Mouse (Mus musculus) myocyte (in vitro differentiated cells): ENCODE measurements around the gene Chchd4. TPM values are rescaled to one million over a fixed set of nuclear protein-coding genes. Genes with fewer than 3 reads are reported as not detected.

ENCODE experiments used
- H3K27me3 ChIP-seq: one replicate; pipeline ENCODE4 v1.6.1; 2011; ENCODE audit not compliant: control insufficient read depth, insufficient read depth, insufficient read length
- H3K36me3 ChIP-seq: one replicate; pipeline ENCODE4 v1.6.1; 2011; ENCODE audit not compliant: control insufficient read depth, insufficient read depth
- H3K4me2 ChIP-seq: one replicate; pipeline ENCODE4 v1.6.1; 2011; ENCODE audit warnings: low read depth, control low read depth
- H3K4me3 ChIP-seq: one replicate; pipeline ENCODE4 v1.5.1; 2011; ENCODE audit warnings: mild to moderate bottlenecking, control low read depth, moderate library complexity
- H3K79me2 ChIP-seq: one replicate; pipeline ENCODE4 v1.6.1; 2011; ENCODE audit not compliant: control insufficient read depth, insufficient read depth
- H3ac ChIP-seq: one replicate; pipeline ENCODE4 v1.6.1; 2011; ENCODE audit not compliant: control insufficient read depth, insufficient read length
- CEBPB ChIP-seq: IDR thresholded peaks from 2 replicates; pipeline ENCODE4 v1.6.1; 2011; ENCODE audit warnings: mild to moderate bottlenecking, moderate library complexity; ENCODE audit not compliant: poor library complexity, insufficient read depth, severe bottlenecking
- E2F4 ChIP-seq: IDR thresholded peaks from one replicate; pipeline ENCODE4 v1.6.1; 2011; ENCODE audit warnings: mild to moderate bottlenecking, control low read depth, moderate library complexity; ENCODE audit not compliant: insufficient read depth
- MAX ChIP-seq: IDR thresholded peaks from one replicate; pipeline ENCODE4 v1.6.1; 2011; ENCODE audit warnings: low read depth, mild to moderate bottlenecking, control low read depth
- MYOD1 ChIP-seq, 3 experiments: IDR thresholded peaks; one replicate each; pipeline ENCODE4 v1.6.1; 2011; ENCODE audit warnings: control low read depth in 2 of 3, low read depth in 2 of 3, mild to moderate bottlenecking in 2 of 3, moderate library complexity in 1 of 3; ENCODE audit not compliant: insufficient read length in 2 of 3, control insufficient read depth in 1 of 3
- MYOG ChIP-seq, 3 experiments: IDR thresholded peaks; one replicate each; pipeline ENCODE4 v1.6.1; 2011; ENCODE audit warnings: control low read depth in 2 of 3, low read depth in 2 of 3, mild to moderate bottlenecking in 2 of 3; ENCODE audit not compliant: insufficient read length in 2 of 3, control insufficient read depth in 1 of 3, insufficient read depth in 1 of 3
- POLR2A ChIP-seq: IDR thresholded peaks from one replicate; pipeline ENCODE4 v1.6.1; 2011; ENCODE audit warnings: low read depth, mild to moderate bottlenecking, control low read depth, moderate library complexity; ENCODE audit not compliant: insufficient read length
- POLR2AphosphoS2 ChIP-seq: IDR thresholded peaks from one replicate; pipeline ENCODE4 v1.6.1; 2011; ENCODE audit warnings: low read depth, control low read depth; ENCODE audit not compliant: insufficient read length
- REST ChIP-seq: IDR thresholded peaks from one replicate; pipeline ENCODE4 v1.6.1; 2011; ENCODE audit warnings: mild to moderate bottlenecking, control low read depth, moderate library complexity; ENCODE audit not compliant: insufficient read depth, insufficient read length
- SRF ChIP-seq: IDR thresholded peaks from one replicate; pipeline ENCODE4 v1.6.1; 2011; ENCODE audit warnings: low read depth; ENCODE audit not compliant: control insufficient read depth, insufficient read length
- TCF12 ChIP-seq: IDR thresholded peaks from one replicate; pipeline ENCODE4 v1.6.1; 2011; ENCODE audit warnings: mild to moderate bottlenecking, control low read depth; ENCODE audit not compliant: poor library complexity, insufficient read depth, severe bottlenecking
- TCF3 ChIP-seq: IDR thresholded peaks from one replicate; pipeline ENCODE4 v1.6.1; 2011; ENCODE audit warnings: low read depth, control low read depth; ENCODE audit not compliant: insufficient read length
- USF1 ChIP-seq: IDR thresholded peaks from one replicate; pipeline ENCODE4 v1.6.1; 2011; ENCODE audit warnings: low read depth, mild to moderate bottlenecking, control low read depth, moderate library complexity
- polyA plus RNA-seq: library from polyadenylated mRNA; unstranded; fragments of >200 nt; fragmentation: generic; extraction: Trizol; gene quantifications from one replicate; pipeline ENCODE4 v1.2.1, GENCODE M21; 2012; ENCODE audit warnings: missing spikeins

Gene Chchd4
- polyA plus RNA-seq = 13.1 TPM

DNA sequence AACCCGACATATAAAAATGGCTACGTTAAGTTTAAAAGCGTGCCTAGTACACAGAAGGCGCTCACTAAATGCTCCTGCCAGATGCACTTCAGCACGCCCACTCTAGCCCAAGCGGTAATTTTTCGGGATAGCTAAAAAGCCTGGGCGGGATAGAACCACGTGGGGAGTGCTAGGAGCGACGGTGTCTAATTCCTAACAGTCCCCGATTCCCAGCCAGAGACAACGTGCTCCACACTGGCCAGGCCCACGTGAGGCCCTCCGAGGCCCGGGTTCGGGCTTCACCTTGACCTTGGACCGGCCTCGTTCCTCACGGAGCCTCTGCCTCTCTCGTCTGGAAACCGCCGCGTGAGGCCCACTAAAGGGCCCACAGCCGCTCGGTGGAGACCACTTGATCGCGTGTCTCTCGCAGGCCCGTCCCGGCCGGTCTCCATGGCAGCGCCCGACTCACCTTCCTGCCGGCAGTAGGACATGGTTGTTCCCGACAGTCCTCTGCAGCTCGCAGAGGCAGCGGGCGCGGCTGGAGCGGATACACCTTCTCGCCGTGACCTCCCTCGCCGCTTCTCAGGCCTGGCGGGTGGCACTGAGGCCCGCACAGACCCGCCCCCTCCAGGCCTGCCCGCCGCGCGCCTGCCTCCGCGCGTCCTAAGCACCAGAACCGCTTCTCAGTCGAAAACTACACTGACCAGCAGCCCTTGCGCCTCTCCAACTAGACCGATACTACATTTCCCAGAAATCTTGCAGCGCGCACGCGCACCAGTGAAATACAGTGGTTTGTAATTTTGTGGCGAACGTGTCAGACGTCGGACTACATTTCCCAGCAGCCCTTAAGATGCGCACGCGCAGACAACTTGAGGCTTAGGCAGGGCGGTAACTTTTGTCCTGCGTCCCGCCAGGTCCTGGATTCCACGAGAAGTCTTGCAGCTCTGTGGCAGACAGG is at the start of gene Chchd4, which contains the start of gene Tmem43:
TSS of gene Chchd4 (minus strand) at position 679 of the 937 bp plus-strand sequence.
TSS of gene Tmem43 (plus strand) at position 836 of the 937 bp plus-strand sequence.
- peak within 1 kb of the TSS; percentile 94 for H3K4me2 ChIP-seq
- no peaks in the 10 kb centered on the region for H3K27me3 ChIP-seq
- peaks cover 6% of the 10 kb centered on the region for H3K36me3 ChIP-seq
- peak within 1 kb of the TSS; percentile 30 for H3ac ChIP-seq
- peak within 1 kb of the TSS; percentile 93 for H3K4me3 ChIP-seq
- TF ChIP-seq POLR2A (peak; percentile 74), MYOD1 (IDR thresholded peaks at IDR 0.05; ENCODE audit: control insufficient read depth in 1 of 3, insufficient read length in 2 of 3, low read depth in 2 of 3) (peak in 1 of 3 experiments; percentile 31), MYOG (IDR thresholded peaks at IDR 0.05; ENCODE audit: control insufficient read depth in 1 of 3, insufficient read depth in 1 of 3, insufficient read length in 2 of 3, low read depth in 2 of 3) (peak in 1 of 3 experiments; percentile 32), USF1 (peak; percentile 45), MAX (peak; percentile 60), E2F4 (peak; percentile 78), REST (no peak), POLR2AphosphoS2 (peak; percentile 73), TCF12 (no peak)
- H3K79me2 ChIP-seq = peaks cover 62% of the 10 kb centered on the region

- peaks cover 6% of the 10 kb centered on the region for H3K79me2 ChIP-seq
- TF ChIP-seq SRF = no peak
- TF ChIP-seq POLR2A = no peak
- no peak for TF ChIP-seq REST
- no peak for TF ChIP-seq USF1
- no peak for TF ChIP-seq TCF3
- no peak for TF ChIP-seq E2F4
- no peak for TF ChIP-seq MYOD1 (IDR thresholded peaks at IDR 0.05; ENCODE audit: control insufficient read depth in 1 of 3, insufficient read length in 2 of 3, low read depth in 2 of 3)
- TF ChIP-seq CEBPB = no peak
- TF ChIP-seq MAX = no peak
- no peak for TF ChIP-seq TCF12
- no peak for TF ChIP-seq POLR2AphosphoS2
- no peak for TF ChIP-seq MYOG (IDR thresholded peaks at IDR 0.05; ENCODE audit: control insufficient read depth in 1 of 3, insufficient read depth in 1 of 3, insufficient read length in 2 of 3, low read depth in 2 of 3)
- no peak overlapping the region for H3K4me2 ChIP-seq
- H3K36me3 ChIP-seq = peaks cover 17% of the 10 kb centered on the region
- H3ac ChIP-seq = no peak overlapping the region
- H3K4me3 ChIP-seq = no peak overlapping the region
- no peaks in the 10 kb centered on the region for H3K27me3 ChIP-seq
Observed at GRCm38 (mm10) chr6:91522816-91523215, 49.5 kb upstream of the Chchd4 start.

DNA sequence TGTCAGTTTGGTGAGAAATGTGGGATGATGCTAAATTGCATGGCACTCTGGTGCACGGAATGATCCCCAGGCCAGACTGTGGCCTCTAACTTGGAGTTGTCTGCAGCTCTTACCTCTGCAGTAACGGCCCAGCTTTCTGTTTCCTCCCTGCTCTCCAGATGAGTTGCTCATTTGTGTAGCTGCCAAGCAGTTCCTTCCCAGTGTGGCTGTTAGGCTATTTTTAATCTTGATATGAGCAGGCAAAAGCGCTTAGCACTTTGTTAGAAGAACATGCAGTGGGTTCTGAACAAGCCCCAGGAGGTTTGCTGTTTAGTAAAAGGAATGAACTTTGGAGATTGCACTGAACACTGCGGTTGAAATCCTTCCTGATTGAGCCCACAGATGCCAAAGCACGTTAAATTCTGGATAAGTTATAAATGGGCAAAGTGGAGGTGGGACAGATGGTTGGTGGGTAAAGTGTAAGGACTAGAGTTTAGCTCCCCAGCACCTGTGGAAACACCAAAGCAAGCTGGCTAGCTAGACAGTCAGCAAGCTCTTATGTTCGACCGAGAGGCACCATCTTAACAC is 45.2 kb upstream of the Chchd4 start:
- TF ChIP-seq E2F4 = no peak
- TF ChIP-seq MYOG (IDR thresholded peaks at IDR 0.05; ENCODE audit: control insufficient read depth in 1 of 3, insufficient read depth in 1 of 3, insufficient read length in 2 of 3, low read depth in 2 of 3) = no peak
- no peak for TF ChIP-seq USF1
- no peak for TF ChIP-seq MYOD1 (IDR thresholded peaks at IDR 0.05; ENCODE audit: control insufficient read depth in 1 of 3, insufficient read length in 2 of 3, low read depth in 2 of 3)
- TF ChIP-seq MAX = no peak
- TF ChIP-seq POLR2A = no peak
- TF ChIP-seq POLR2AphosphoS2 = no peak
- TF ChIP-seq TCF3 = no peak
- no peak for TF ChIP-seq CEBPB
- no peak for TF ChIP-seq REST
- no peak for TF ChIP-seq SRF
- no peak for TF ChIP-seq TCF12
- H3K4me2 ChIP-seq = no peak overlapping the region

DNA sequence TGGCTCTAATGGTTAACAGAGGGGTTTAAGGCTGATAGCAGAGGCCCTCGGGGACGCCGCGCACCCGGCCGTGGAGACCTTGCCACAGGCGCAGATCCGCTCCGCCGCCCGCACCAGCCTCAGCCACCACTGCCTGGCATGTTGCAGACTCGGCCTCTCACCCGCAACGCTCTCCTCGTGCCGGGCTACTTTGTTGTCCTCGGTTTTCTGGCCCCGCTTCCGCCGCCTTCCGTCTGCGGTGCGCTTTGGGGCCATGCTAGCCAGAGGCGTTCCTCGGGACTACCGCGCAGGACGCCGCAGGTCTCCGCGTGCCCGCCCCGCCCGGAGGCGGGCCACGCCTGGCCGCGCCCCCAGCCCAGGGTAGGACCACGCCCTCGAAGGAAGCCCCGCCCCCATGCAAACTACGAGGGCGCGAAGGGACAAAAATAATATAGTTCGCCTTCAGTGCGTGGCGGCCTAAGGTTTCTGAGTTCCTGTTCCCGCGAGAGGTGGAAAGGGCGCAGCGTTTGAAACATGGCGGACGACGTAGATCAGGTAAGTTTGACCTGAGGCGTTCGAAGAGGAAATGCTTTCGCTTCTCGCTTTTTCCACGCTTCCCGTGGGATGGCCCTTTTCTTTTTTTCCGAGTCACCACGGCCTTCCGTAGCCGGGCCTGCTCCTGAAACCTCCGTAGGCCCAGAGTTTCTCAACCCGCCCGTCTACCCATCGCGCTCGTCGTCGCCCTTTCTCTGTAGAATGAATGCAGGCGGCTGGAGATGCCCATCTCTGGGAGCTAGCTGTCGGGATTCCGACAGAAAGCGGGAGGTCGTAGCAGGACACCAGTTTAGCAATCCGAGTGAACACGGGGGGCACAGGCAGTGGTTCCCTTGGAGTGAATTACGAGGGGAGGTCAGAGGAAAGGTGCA is 42.5 kb upstream of the Chchd4 start, which contains the start of the genes Xpc and Lsm3:
TSS of gene Xpc (minus strand) at position 344 of the 905 bp plus-strand sequence.
TSS of gene Lsm3 (plus strand) at position 384 of the 905 bp plus-strand sequence.
- Histone ChIP-seq H3K36me3 (peaks cover 15% of the 10 kb centered on the region), H3K4me3 (peak within 1 kb of the TSS; percentile 88), H3ac (peak within 1 kb of the TSS; percentile 25), H3K4me2 (peak within 1 kb of the TSS; percentile 96), H3K27me3 (no peaks in the 10 kb centered on the region), H3K79me2 (peaks cover 24% of the 10 kb centered on the region)
- TF ChIP-seq TCF12 (no peak), POLR2AphosphoS2 (peak; percentile 70), MYOD1 (IDR thresholded peaks at IDR 0.05; ENCODE audit: control insufficient read depth in 1 of 3, insufficient read length in 2 of 3, low read depth in 2 of 3) (peak in 1 of 3 experiments; percentile 8), E2F4 (peak; percentile 95), MYOG (IDR thresholded peaks at IDR 0.05; ENCODE audit: control insufficient read depth in 1 of 3, insufficient read depth in 1 of 3, insufficient read length in 2 of 3, low read depth in 2 of 3) (no peak), TCF3 (no peak), SRF (peak; percentile 56), CEBPB (no peak), POLR2A (peak; percentile 75)

More for the DNA sequence above, 45.2 kb upstream of the Chchd4 start:
- Histone ChIP-seq H3K79me2 (peaks cover 24% of the 10 kb centered on the region), H3K4me3 (no peak overlapping the region), H3K27me3 (no peaks in the 10 kb centered on the region), H3K36me3 (peaks cover 17% of the 10 kb centered on the region), H3ac (no peak overlapping the region)
